Mouse (Mus musculus) embryonic facial prominence, embryonic 13.5 days (tissue): ENCODE results near the gene Gpr162. TPM values are rescaled to one million over a fixed set of nuclear protein-coding genes. Genes with fewer than 3 reads are reported as not detected.

Source experiments
- ATAC-seq: fragments of 200-750 bp; cut with Nextera tagmentation; 2 replicates; pipeline ENCODE4 v1.8.0; 2017; ENCODE audit warnings: low read depth; ENCODE audit not compliant: insufficient number of reproducible peaks, insufficient read depth, low FRiP score, low TSS enrichment
- H3K27ac ChIP-seq: fragments of 300-500 bp; sonication (generic); 2 replicates; pipeline ENCODE4 v1.5.1; 2015; ENCODE audit warnings: moderate library complexity, mild to moderate bottlenecking, inconsistent platforms
- H3K27me3 ChIP-seq: fragments of 300-500 bp; sonication (generic); 2 replicates; pipeline ENCODE4 v1.6.1; 2015; ENCODE audit warnings: mild to moderate bottlenecking, inconsistent platforms
- H3K36me3 ChIP-seq: fragments of 300-500 bp; sonication (generic); 2 replicates; pipeline ENCODE4 v1.6.1; 2015; ENCODE audit warnings: mild to moderate bottlenecking, inconsistent platforms
- H3K4me1 ChIP-seq: fragments of 300-500 bp; sonication (generic); 2 replicates; pipeline ENCODE4 v1.6.1; 2015; ENCODE audit warnings: inconsistent platforms
- H3K4me2 ChIP-seq: fragments of 300-500 bp; sonication (generic); 2 replicates; pipeline ENCODE4 v1.6.1; 2015; ENCODE audit warnings: moderate library complexity, mild to moderate bottlenecking, inconsistent platforms
- H3K4me3 ChIP-seq: fragments of 300-500 bp; sonication (generic); 2 replicates; pipeline ENCODE4 v1.5.1; 2015; ENCODE audit warnings: mild to moderate bottlenecking, inconsistent platforms
- H3K9ac ChIP-seq: fragments of 300-500 bp; sonication (generic); 2 replicates; pipeline ENCODE4 v1.6.1; 2015; ENCODE audit warnings: mild to moderate bottlenecking, inconsistent platforms
- H3K9me3 ChIP-seq: fragments of 300-500 bp; sonication (generic); 2 replicates; pipeline ENCODE4 v1.6.1; 2016; ENCODE audit warnings: inconsistent platforms
- WGBS: fragments of 180-500 bp; shearing (Covaris S2); methylation state at CpG from one replicate; pipeline ENCODE4 v1.1.7; 2015; ENCODE audit warnings: mixed read lengths; 5-methylcytosine and 5-hydroxymethylcytosine counted together
- polyA plus RNA-seq: library from polyadenylated mRNA; unstranded; fragments of >200 nt; fragmentation: Nextera tagmentation; extraction: Ambion mirVana; gene quantifications from 2 replicates; pipeline ENCODE4 v1.2.1, GENCODE M21; 2015

Gpr162 gene
- polyA plus RNA-seq, 1 experiment from 2014 or later, result 2.0 TPM

DNA sequence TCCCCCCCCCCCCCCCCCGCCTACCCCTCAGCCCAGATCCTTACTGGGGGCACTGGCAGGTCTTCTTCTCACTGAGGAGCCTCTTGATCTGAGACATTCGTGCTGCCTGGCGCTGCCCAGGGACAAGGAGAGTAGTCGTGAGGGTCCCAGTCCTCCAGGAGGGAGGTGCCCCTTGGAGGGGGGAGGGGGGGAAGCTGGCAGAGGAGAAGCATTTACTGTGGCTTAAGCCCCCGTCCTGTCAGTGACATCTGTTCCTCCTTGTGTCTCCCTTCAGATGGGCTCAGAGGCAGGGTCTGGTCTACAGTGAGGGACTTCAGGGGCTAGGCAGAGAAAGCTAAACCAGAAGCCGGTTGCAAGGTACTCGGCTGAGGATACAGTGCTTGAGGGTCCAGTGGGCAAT, 2.8 kb upstream of the Gpr162 start:
- ATAC-seq, result no peak
- Histone ChIP-seq H3K27ac (no peak overlapping the region), H3K4me1 (peaks cover 27% of the 10 kb centered on the region), H3K4me2 (no peak overlapping the region), H3K9ac (no peak overlapping the region), H3K9me3 (no peaks in the 10 kb centered on the region), H3K4me3 (no peak overlapping the region), H3K36me3 (no peaks in the 10 kb centered on the region), H3K27me3 (peaks cover 37% of the 10 kb centered on the region)
- WGBS, result 51% methylated on average over 6 of the region's 7 CpGs

DNA sequence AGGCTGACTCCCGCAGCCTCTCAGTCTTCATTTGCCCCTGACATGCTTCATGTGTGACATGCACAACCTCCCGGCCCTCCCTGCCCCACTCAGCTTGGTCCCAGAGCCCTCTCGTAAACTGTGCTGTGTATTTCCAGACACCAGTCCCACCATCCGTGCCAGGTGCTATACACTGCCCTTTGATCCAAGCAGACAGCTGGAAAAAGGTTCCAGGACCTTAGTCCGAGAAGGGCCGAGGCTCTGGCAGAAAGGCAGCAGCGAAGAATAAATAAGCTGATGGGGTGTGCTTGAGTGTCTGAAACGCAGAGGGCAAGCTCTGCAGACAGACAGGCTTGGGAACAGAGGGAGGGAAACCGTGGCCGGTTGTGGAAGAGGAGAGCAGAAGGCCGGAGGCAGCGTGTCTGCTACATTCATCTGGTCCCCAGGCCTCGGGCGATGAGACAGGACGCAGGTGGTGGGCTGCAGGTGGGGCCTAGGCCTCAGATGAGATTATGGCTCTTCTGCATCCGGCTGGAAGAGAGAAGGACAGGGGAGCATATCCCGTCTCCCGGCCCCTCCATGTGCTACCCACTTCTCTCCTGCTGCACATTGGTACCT, 2.1 kb upstream of the Gpr162 start:
- Histone ChIP-seq H3K4me1 (peaks cover 32% of the 10 kb centered on the region), H3K27me3 (peaks cover 42% of the 10 kb centered on the region), H3K4me3 (no peak overlapping the region), H3K9ac (peak overlapping the region; percentile 33; the same call in 1 of the 2 replicates), H3K27ac (no peak overlapping the region), H3K36me3 (no peaks in the 10 kb centered on the region), H3K4me2 (no peak overlapping the region), H3K9me3 (no peaks in the 10 kb centered on the region)
- 46% methylated on average over 18 of the region's 18 CpGs for WGBS
- no peak for ATAC-seq

DNA sequence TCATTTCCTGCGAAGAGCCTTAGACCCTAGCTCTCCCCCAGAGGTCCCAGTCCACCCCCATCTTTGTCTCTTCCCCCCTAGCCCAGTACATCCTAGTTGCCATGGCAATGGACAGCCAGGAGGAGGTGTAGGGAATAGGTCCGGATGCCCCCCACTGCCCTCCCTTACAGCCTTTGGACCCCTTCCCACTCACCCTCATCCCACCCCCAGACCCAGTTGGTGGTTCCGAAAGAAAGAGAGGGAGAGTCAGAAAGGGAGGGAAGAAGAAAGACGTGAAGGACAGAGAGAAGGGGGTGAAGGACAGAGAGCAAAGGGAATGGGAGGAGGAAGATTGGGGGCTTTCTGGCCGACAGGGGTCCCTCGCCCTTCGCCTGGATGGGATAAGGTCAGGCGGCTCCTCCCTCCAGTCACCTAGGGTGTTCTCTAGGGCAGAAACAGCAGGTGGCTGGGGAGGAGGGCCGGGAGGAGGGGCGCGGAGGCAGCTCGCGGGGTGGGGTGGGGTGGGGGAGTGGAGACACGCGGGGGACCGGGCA, 592 bp downstream of the Gpr162 start:
- no peaks in the 10 kb centered on the region for H3K36me3 ChIP-seq
- H3K27ac ChIP-seq, result no peak overlapping the region
- WGBS, result under 1% methylated on average over 15 of the region's 16 CpGs
- H3K4me3 ChIP-seq, result peak overlapping the region; percentile 55
- H3K27me3 ChIP-seq, result peaks cover 42% of the 10 kb centered on the region
- no peaks in the 10 kb centered on the region for H3K9me3 ChIP-seq
- ATAC-seq, result peak; percentile 11; the same call in 1 of the 2 replicates
- peak overlapping the region; percentile 78 for H3K9ac ChIP-seq
- peak overlapping the region; percentile 84 for H3K4me2 ChIP-seq
- H3K4me1 ChIP-seq, result peaks cover 55% of the 10 kb centered on the region

DNA sequence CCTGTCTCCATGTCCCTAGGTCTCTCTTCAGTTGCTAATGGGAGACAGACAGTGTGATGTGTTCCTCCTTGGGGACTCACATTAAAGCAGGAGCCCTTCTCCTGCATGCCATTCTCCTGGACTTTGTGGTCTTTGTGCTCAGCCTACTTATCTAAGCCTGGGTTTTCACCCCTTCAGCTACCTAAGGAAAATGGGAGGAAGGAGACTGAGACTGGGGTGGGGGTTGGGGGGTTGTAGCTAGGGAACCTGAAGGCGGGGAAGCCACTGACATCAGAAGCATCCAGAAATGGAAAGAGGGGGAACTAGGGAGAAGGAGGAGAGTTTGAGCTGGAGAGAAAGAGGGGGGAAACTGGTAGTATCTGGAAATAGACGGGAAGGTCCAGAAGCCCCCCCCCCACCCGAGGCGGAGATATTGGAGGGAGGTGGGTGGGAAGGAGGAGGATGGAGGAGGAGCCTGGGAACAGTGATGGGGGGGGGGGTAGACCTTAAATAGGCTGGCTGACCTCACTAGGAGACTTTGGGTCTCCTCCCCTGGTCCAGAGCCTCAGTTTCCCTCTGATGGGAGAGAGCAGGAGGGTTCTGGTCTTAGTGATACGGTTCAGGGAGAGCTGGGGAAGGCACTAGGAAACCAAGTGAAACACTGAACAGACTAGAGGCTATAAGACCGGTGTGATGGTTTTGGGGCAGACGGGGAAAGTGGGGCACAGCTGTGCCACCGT, 1.2 kb downstream of the Gpr162 start:
- Histone ChIP-seq H3K9ac (peak overlapping the region; percentile 78), H3K4me1 (peaks cover 60% of the 10 kb centered on the region), H3K36me3 (no peaks in the 10 kb centered on the region), H3K9me3 (no peaks in the 10 kb centered on the region), H3K27me3 (peaks cover 42% of the 10 kb centered on the region), H3K4me3 (peak overlapping the region; percentile 55), H3K4me2 (peak overlapping the region; percentile 84), H3K27ac (no peak overlapping the region)
- no peak for ATAC-seq
- 10% methylated on average over 8 of the region's 8 CpGs for WGBS

DNA sequence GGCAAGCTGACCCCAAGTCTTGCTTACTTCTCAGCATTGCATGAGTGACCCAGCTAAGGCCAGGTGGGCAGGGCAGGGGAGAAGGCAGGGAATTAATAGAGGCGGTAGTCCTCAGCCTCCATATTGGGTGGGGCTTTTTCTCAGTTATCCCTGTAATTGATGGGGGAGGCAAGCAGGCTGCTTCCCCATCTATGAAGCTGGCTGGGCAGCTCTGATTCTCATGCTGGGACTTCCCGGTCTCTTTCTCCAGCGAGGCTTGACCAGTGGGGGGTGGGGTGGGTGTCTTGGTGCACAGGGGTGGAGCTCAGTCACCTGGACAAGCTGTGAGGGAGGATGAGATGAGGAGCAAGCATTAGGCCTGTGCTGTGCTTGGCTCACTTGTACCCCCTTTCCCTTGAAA, 2.0 kb downstream of the Gpr162 start:
- H3K4me3 ChIP-seq, result no peak overlapping the region
- ATAC-seq, result no peak
- H3K9ac ChIP-seq, result no peak overlapping the region
- H3K4me1 ChIP-seq, result peaks cover 60% of the 10 kb centered on the region
- no peaks in the 10 kb centered on the region for H3K36me3 ChIP-seq
- peaks cover 42% of the 10 kb centered on the region for H3K27me3 ChIP-seq
- 25% methylated on average over 3 of the region's 3 CpGs for whole genome bisulfite sequencing
- H3K4me2 ChIP-seq, result no peak overlapping the region
- no peak overlapping the region for H3K27ac ChIP-seq
- no peaks in the 10 kb centered on the region for H3K9me3 ChIP-seq

DNA sequence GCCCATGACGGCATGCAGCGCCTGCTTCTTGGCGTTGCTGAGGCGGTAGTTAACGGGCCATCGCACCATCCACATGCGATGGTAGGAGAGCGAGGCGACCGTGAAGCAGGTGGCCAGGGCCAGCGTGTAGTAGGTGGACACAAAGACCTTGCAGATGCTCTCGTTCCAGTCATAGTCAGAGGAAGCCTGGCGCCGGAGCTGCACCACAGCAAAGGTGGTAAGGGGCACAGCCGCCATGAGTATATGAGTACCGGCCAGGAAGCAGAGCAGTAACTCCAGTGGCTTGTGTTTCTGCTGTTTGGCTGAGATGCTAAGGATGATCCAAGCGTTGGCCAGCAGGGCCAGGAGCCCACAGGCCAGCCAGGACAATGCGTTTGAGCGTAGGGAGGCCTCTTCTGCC, 2.5 kb downstream of the Gpr162 start:
- Histone ChIP-seq H3K9ac (no peak overlapping the region), H3K4me3 (no peak overlapping the region), H3K27ac (no peak overlapping the region), H3K4me1 (peaks cover 61% of the 10 kb centered on the region), H3K4me2 (no peak overlapping the region), H3K36me3 (no peaks in the 10 kb centered on the region), H3K9me3 (no peaks in the 10 kb centered on the region), H3K27me3 (peaks cover 42% of the 10 kb centered on the region)
- ATAC-seq, result no peak
- 81% methylated on average over 19 of the region's 19 CpGs for WGBS

DNA sequence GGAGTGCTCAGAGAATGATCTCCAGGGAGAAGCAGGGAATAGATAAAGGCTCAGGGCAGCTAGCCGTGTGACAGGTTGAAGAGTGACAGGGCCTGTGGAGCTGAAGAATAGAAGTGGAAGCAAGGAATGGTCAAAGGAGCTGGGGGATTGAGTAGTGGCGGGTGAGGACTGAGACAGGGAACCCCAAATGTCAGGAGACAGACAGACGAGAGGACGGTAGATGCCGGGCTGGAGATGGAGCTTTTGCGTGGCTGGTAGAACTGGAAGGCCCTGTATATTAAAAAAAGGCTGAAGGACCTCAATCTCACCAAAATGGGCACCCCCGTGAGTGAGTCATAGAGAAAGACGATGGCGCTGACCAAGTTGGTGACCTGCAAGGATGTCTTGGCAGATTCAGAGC, 3.3 kb downstream of the Gpr162 start:
- 87% methylated on average over 9 of the region's 9 CpGs for WGBS
- no peak for ATAC-seq
- H3K4me1 ChIP-seq, result peaks cover 69% of the 10 kb centered on the region

DNA sequence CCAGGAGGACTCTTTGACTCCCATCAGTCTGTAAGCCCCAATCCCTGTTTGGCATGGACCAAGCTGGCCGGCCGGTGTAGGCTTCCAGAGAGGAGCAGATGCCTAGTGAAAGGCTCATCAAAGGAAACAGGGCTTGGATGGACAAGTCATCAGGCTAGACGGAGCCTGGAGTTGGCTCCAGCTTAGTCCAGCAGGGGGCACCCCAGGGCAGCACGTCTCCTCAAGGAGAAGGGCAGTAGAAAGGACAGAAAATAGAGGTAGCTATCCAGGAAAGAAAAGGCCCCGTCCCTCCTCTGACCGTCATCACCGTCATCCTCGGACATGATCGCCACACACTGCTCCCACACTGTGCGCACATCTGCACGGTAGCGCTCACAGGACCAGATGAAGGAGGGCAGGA, 4.1 kb downstream of the Gpr162 start:
- Histone ChIP-seq H3K4me3 (peak overlapping the region; percentile 4; the same call in 1 of the 2 replicates), H3K4me2 (peak overlapping the region; percentile 20; the same call in 1 of the 2 replicates), H3K9me3 (no peaks in the 10 kb centered on the region), H3K36me3 (peaks cover 5% of the 10 kb centered on the region), H3K27ac (peak overlapping the region; percentile 28; the same call in 1 of the 2 replicates), H3K9ac (0 out of 2 replicates have a peak overlapping the region, but pooled peaks have one; percentile 33), H3K4me1 (peaks cover 70% of the 10 kb centered on the region), H3K27me3 (peaks cover 27% of the 10 kb centered on the region)
- ATAC-seq, result no peak
- WGBS, result 7% methylated on average over 12 of the region's 12 CpGs

More for the DNA sequence above, 3.3 kb downstream of the Gpr162 start:
- Histone ChIP-seq H3K4me3 (no peak overlapping the region), H3K36me3 (no peaks in the 10 kb centered on the region), H3K9me3 (no peaks in the 10 kb centered on the region), H3K4me2 (no peak overlapping the region), H3K27ac (no peak overlapping the region), H3K27me3 (peaks cover 35% of the 10 kb centered on the region), H3K9ac (0 out of 2 replicates have a peak overlapping the region, but pooled peaks have one; percentile 33)

DNA sequence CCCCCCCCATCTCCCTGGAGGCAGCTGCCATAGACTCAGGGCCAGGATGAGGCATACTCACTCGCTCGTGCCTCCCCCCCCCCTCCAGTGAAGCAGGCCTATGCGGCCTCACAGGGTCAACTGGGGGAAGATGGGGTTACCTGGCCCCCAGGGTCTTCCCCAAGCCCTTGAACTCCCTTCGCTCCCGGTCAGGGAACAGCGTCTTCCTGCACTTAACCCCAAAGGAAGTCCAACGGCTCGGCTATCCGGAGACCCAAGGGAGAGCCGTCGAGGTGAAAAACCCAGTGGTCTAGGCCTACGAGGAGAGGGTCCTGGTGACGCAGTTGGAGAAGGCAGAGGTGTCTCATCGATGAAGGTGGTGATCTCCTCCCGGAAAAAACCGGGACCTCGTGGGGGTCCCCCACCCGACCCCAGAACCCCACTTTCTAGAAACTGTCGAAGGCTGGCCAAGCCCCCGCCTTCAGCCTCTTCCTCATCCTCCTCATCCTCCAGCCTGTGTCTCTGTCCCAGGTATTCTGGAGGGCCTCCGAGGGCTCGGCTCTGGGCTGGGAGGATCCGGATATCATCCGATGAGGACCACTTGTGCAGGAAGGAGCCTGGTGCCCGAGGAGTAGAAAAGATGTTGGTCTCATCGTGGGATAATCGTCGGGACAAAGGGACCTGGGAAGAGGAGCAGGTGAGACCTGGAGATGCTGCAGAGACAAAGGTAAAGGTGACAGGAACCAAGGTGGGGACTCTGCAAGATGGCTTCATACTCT, 5.0 kb downstream of the Gpr162 start:
- Histone ChIP-seq H3K4me3 (peak overlapping the region; percentile 2; the same call in 1 of the 2 replicates), H3K4me1 (peaks cover 63% of the 10 kb centered on the region), H3K36me3 (peaks cover 14% of the 10 kb centered on the region), H3K9me3 (no peaks in the 10 kb centered on the region), H3K9ac (peak overlapping the region; percentile 99; the same call in 1 of the 2 replicates), H3K27ac (no peak overlapping the region), H3K27me3 (peaks cover 19% of the 10 kb centered on the region), H3K4me2 (peak overlapping the region; percentile 68)
- 71% methylated on average over 28 of the region's 28 CpGs for WGBS
- ATAC-seq, result no peak

DNA sequence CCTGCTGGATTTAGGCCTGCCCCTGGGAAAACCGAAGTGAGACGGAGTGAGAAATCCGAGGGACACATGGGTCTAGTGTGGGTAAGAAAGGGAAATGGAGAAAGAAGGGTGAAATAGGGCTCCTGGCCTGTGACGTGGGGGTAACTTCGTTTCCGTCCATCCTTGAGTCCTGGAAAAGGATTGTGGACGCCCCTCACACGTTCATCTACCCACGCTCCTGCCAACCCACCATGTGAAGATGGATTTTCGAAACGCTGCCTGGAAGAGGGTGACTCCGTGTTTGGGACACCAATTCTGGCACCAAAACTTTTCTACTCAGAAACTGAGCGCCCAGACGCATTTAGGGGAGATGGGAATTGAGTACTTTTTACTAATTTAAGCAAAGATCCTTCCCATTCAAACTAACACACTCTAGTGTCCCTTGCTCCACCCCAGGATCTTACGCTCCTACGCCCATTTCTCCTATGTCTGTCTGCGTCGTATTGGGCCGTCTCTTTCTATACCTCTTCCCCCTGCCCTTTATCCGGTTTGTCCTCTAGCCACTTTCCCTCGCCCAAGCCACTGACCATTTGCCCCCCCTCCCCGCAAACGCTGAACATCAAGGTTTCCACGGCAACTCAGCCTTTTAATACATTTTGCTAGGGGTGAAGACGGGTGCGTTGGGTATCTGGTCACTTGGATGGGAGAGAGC, 5.8 kb downstream of the Gpr162 start:
- no peaks in the 10 kb centered on the region for H3K9me3 ChIP-seq
- no peak for ATAC-seq

More for the DNA sequence above, 5.8 kb downstream of the Gpr162 start:
- H3K27ac ChIP-seq, result peak overlapping the region; percentile 100
- peaks cover 57% of the 10 kb centered on the region for H3K4me1 ChIP-seq
- H3K9ac ChIP-seq, result peak overlapping the region; percentile 99
- 26% methylated on average over 26 of the region's 26 CpGs for WGBS
- peak overlapping the region; percentile 68 for H3K4me2 ChIP-seq
- H3K27me3 ChIP-seq, result peaks cover 16% of the 10 kb centered on the region
- peaks cover 21% of the 10 kb centered on the region for H3K36me3 ChIP-seq
- peak overlapping the region; percentile 84 for H3K4me3 ChIP-seq
